Mouse (Mus musculus): ENCODE results near the gene Fuk.
"Not testable (repeated sequence)": the region's sequence is repeated elsewhere in the genome, so short reads cannot be mapped to it uniquely, and the experiment has no call there.

The Fuk gene

DNA sequence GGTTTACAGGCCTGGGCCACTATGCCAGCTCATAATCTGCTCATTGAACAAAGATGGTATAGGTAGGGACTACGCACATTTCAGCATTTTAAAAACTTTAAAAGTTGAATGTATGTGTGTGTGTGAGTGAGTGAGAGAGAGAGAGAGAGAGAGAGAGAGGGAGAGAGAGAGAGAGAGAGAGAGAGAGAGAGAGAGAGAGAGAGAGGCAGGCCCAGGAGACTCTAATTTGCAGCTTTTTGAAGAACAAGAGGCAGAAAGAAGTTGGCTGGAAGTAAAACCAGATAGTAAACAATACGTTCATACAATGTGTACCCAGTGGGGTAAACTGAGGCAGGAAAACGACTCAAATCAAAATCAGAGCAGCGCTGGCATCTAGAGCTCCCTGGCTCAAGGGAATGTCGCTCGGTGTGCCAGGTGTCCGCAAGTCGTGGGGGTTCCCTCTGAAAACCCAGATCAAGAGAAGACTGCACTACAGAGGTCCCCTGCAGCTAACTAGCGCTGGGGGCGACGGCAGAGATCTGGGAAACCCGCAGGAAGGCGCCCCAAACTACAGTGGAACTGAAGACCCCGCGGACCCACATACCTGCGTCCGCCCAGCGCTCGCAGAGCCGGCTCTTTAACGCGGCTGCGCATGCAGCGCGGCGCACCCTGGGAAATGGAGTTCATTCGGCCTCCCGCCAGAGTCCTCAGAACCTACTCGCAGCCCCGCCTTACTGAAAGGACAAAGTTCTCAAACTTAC, at the start of gene Fuk:
Gene Fuk, minus strand, starts transcription at position 650 of the 740 bp plus-strand sequence.
- peak; percentile 87 for DNase-seq

DNA sequence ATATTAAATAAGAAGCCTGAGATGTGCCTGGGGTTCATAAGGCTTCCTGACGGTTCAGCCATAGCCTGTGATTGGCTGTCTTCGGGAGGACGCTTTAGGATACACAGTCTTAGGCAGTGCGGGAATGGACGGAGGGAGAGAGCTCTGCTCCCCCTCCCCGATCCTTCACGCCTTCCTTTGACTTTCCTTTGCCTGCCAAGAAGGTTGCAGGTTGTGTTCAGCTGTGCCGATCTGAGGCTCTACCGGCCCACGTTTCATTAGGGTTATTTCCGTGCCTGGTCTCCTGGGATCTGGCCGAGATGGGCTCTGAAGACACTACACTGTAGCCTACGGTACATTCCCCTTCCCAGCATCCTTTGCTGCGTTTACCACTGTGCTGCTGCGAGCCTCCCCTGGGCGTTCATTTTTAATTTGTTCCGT, 47.8 kb upstream of the Fuk start:
- no peak for DNase-seq

DNA sequence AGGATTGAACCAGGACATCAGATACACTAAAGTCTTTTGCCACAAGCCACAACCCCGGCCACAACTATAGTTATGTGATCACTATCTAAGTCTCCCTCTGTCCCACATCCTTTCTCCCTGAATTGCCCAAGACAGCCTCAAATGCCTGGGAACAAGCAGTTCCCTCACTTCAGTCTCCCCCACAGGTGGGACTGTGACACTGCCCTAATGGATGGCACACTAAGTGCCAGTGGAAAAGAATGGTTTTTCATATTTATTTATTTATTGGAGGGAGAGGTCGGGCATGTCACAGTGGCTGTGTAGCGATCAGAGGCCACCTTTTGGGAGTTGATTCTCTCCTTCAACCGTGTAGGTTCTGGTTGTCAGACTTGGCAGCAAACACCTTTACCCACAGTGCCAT, 43.4 kb upstream of the Fuk start:
- no peak for DNase-seq

DNA sequence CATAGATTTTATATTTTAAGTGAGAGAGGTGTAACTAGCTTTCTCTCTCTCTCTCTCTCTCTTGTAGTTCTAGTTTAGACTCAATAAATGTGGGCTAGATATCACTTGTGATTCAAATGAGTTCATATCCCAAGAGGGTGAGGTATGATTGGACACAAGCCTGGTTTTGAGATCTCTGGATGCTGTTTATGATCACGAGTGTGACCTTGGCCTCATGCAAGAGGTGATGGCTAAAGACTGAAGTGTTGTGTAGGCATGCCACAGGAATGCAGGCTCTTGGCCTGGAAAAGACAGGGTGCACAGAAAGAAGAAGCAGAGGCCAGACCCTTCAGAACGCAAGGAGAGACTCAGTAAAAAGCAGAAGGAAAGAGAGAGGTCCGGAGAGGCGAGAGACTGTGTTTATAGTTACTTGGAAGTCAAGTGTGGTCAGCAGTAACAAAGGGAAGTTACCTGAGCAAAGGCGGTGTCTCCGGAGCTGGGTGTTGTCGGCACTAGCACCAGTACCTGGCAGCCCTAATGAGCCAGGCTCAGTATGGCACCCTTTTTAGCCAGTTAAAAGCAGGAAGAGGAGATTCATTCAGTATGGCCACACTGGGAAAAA, 42.1 kb upstream of the Fuk start:
- DNase-seq = no peak

- no peak for DNase-seq
Observed at GRCm38 (mm10) chr8:110941453-110941948, 39.2 kb upstream of the Fuk start.

GRCm38 (mm10) chr8:110940682-110941452, 38.6 kb upstream of the Fuk start:
- DNase-seq = no peak

GRCm38 (mm10) chr8:110938882-110939589, 36.7 kb upstream of the Fuk start:
- peak; percentile 73 for DNase-seq

DNA sequence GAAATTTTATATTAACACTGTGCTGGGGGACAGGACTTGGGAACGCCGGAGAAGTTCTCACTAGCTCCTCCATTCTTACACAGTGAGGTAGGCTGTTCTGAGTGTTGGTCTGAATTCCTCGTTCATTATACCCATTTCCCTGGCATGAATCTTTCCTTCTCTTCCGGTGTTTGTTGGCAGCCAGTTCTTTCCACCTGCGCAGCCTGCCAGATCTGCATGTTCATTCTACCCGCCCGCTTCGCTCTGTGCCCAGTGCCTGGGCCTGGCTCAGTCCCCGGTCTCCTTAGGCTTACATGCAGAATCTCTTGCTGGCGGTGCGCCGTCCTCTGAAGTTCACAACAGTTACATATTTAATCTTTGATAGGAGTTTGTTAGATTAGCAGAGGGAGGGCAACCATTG, 33.9 kb upstream of the Fuk start:
- peak; percentile 57 for DNase-seq

GRCm38 (mm10) chr8:110933272-110933671, 31.0 kb upstream of the Fuk start:
- DNase-seq = no peak

DNA sequence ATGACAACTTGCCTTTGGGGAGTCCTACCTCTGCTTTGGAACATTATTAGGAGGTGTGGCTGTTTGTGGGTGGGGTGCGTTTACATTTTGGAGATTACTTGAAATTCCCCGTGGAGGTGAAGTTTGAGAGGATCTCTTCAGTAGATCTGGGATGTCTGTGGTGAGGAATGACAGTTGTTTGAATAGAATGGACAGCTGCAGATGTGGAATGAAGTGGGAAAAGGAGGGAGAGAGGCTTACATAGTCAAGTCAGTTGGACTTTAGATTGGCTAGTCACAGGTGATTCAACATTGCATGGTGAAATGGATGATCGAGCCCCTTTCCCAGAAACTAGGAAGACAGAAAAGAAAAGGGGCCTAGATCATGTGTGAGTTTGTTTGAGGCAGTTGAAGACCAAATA, 30.2 kb upstream of the Fuk start:
- no peak for DNase-seq

DNA sequence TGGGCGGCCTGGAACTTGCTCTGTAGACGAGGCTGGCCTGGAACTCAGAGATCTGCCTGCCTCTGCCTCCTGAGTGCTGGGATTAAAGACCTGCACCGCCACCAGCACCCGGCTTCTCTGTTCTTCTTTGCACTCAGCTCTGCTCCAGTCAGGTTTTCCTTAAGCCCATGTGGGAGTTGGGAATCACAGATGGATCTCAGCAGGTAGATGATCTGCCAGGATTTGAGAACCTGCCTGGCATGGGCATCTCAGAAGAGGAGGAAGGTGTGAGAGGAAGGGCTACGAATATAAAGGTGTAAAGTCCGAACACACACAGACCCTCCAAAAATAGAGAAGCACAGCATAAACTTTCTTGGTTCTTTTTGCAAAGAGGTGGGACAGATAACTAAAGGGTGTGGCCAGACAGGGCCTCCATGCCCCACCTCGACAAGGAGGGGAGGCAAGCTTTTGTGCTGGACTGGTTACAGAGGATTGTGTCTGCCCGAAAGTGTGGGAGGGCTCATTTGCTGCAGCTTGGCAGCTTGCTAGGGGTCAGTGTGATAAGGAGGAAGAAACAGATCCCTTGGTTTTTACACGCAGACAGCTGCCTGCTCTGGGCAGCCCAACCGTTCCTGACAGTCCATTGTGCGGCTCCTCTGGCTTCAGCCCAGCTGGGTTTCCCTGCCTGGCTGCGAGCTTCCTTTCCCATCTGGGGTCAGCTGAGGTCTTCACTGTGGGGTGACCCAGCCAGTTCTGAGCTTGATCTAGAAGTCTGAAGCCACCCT, 29.1 kb upstream of the Fuk start:
- DNase-seq = no peak

DNA sequence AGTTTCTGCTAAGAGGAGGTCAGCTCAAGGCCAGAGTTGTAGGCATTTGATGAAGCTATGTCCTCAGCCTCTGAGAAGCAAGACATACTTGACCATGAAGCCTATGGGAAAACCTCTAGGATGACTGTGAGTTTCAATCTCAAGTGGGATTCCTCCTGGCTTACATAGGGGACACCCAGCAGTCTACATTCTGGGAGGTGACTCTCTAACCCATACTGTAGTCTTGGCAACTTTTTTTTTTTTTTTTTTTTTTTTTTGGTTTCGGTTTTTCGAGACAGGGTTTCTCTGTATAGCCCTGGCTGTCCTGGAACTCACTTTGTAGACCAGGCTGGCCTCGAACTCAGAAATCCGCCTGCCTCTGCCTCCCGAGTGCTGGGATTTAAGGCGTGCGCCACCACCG, 27.4 kb upstream of the Fuk start:
- not testable (repeated sequence) for DNase-seq

- no peak for DNase-seq
Observed at GRCm38 (mm10) chr8:110929066-110929465, 26.8 kb upstream of the Fuk start.

DNA sequence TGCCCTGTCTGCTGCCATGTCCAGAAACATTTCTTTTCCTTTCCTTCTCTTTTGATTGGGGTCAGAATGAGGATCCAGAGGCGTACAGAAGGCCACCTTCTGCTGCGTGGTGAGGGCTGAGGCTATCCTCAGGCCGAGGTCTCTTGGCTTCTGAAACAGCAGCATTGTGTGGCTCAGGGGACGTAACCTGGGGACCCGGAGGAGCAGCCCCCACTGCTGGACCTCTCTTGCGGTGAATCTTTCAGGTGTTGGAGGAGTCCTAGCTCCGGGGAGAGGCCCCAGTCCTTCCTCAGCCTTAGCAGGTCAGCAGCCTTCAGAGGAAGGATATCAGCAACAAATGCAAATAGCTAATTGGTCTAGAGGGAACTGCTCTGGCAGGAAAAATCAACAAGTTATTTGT, 26.1 kb upstream of the Fuk start:
- DNase-seq = no peak

GRCm38 (mm10) chr8:110926690-110927089, 24.4 kb upstream of the Fuk start:
- DNase-seq = no peak

DNA sequence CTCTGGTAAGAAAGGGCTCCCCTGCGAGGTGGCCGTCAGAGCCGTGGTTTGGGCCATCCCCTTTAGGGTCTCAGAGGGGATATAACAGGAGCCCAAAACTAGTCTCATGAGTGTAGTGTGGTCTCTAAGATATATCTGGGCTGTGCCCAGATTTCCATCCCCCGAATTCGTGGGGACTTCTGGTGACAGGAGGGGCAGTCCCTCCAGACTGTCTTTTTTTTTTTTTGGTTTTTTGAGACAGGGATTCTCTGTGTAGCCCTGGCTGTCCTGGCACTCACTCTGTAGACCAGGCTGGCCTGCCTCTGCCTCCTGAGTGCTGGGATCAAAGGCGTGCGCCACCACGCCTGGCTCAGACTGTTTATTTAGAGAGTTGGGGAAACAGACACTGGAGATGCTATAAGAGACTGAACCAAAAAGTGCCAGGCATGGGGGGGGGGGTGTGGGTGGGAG, 23.4 kb upstream of the Fuk start:
- no peak for DNase-seq

GRCm38 (mm10) chr8:110921492-110922230, 19.4 kb upstream of the Fuk start:
- DNase-seq = no peak

- DNase-seq = no peak
Observed at GRCm38 (mm10) chr8:110920773-110921277, 18.5 kb upstream of the Fuk start.

DNA sequence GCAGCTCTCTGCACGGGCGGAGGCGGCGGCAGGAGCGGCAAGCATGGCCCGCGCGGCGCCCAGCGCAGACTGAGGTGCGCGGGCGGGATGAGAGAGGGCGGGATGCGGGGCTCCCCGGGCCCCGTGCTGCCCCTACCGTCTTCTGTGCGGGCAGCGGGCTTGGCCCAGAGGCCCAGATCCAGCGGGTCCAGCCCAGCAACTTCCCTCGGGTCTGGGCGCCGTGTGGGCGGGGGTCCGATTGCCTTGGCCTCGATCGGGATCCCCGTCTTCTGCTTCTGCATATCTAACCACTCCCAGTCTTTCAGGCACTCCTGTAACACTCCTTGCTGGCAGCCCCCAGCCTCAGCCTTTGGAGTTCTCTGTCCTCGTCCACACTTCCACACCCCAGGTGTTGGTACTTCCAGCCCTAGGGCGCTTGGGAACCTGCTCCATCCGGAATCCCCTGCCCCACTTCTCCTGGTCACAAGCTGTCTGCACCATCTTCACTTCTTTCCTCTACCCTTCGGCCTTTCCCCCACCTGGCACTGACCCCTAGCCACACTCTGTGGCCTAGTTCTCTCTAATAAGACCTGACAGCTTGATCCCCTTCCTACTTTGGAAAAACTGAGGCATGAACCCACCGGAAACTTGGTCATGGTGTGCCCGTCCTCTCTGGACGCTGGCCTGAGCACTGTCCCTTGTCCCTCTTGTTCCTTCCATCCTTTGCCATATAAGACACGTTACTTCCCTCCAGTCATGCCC, 17.9 kb upstream of the Fuk start:
- DNase-seq = no peak

GRCm38 (mm10) chr8:110919341-110920031, 17.2 kb upstream of the Fuk start, which contains the start of gene St3gal2:
St3gal2 (plus strand) TSS chr8:110919922.
- DNase-seq = peak; percentile 90

All from right cerebral cortex, postnatal 25 days (tissue).